Mouse (Mus musculus): ENCODE measurements around the gene Pla2g2c. TPM values are rescaled to one million over a fixed set of nuclear protein-coding genes. Genes with fewer than 3 reads are reported as not detected.
A peak's percentile ranks its signal among the peaks of the same experiment; 100 is the strongest.

The Pla2g2c gene
- polyA plus RNA-seq, 1 experiment from 2014 or later: 0.60 TPM

DNA sequence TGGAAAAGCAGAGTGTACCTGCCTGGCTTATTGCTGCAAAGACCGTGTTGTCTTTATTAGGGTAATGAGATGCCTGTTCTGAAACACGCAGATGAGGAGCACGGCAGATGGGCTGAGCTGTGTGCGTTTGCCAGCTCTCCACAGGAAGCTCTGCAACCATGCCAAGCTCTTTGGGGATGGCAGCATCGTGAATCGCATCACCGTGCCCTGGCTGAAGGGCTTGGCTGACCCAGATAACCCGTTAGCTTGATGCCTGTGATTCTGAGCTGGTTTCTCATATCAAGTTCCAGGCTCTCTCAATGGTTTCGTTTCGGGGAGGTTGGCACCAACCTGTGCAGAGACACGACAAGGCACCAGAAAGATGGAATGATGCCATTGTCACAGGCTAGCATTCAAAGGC lies 14.0 kb upstream of the Pla2g2c start:
- H3K27ac ChIP-seq (replicated peaks): peak overlapping the region; percentile 75
- no peaks in the 10 kb centered on the region for H3K36me3 ChIP-seq
- no peak; the same call in 1 of the 2 replicates for ATAC-seq (ENCODE audit: low FRiP score)
- H3K9me3 ChIP-seq (replicated peaks): no peaks in the 10 kb centered on the region
- no peak overlapping the region for H3K9ac ChIP-seq (replicated peaks)
- H3K4me2 ChIP-seq: no peak overlapping the region
- H3K4me1 ChIP-seq: peaks cover 14% of the 10 kb centered on the region; the same call in 1 of the 2 replicates
- 57% methylated on average over 11 of the region's 11 CpGs for WGBS
- H3K4me3 ChIP-seq (replicated peaks): no peak overlapping the region
- no peaks in the 10 kb centered on the region for H3K27me3 ChIP-seq (replicated peaks)

DNA sequence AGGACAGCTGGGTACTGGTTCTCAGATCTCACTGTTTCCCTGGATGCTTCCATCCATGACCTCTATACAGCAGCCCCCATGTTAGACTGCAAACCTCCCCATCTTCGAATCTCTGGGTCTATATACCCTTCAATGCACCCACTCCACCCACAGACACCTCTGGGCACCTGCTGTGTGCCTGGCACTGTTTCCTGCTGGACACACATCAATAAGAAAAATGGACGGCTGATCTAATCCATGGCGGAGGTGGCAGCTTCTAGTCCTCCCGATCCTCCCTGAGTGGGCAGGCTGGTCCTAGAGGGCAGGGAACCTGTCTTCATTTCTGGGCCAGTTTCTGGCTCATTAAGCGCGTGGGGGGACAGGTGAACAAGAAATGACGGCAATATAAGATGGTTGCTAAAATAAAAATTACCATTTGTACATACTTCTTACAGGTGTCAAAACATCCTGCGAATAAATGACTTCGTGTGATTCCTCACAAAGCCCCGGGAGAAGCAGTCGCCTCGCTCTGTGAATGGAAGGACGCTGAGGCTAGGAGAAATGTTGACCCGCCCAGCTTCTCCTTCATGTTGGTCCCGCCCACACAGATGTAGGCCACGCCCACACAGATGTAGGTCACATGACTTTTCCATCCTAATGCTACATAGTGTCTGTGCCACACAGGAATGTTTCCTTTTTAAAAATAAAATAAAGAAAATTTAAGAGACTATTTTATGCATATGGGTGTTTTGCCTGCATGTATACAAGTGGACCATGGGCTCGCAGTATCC lies 13.4 kb upstream of the Pla2g2c start:
- H3K9ac ChIP-seq (replicated peaks): no peak overlapping the region
- H3K27me3 ChIP-seq (replicated peaks): no peaks in the 10 kb centered on the region
- no peaks in the 10 kb centered on the region for H3K36me3 ChIP-seq
- peak overlapping the region; percentile 75 for H3K27ac ChIP-seq (replicated peaks)
- 65% methylated on average over 17 of the region's 17 CpGs for WGBS
- H3K4me2 ChIP-seq: no peak overlapping the region
- H3K4me3 ChIP-seq (replicated peaks): no peak overlapping the region
- H3K4me1 ChIP-seq: peaks cover 14% of the 10 kb centered on the region; the same call in 1 of the 2 replicates
- H3K9me3 ChIP-seq (replicated peaks): no peaks in the 10 kb centered on the region
- no peak for ATAC-seq (ENCODE audit: low FRiP score)

DNA sequence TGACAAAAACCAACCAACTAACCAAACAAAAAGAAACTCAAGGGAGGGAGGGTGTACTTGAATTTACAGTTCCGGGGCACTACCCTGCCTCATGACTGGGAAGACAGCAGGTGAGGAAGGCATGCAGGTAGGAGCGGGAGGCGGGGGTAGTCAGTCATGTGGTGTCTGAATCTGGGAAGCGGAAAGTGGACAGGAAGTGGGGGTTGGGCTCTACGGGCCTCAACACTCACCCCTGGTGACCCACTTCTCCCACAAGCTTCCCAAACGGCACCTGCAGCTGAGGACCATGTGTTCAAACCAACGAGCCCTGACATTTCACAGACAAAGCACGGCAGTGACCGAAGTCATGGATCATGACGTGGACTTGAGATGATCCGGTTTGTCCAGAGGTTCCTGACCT lies 12.5 kb upstream of the Pla2g2c start:
- H3K4me3 ChIP-seq (replicated peaks): no peak overlapping the region
- no peak for ATAC-seq (ENCODE audit: low FRiP score)

DNA sequence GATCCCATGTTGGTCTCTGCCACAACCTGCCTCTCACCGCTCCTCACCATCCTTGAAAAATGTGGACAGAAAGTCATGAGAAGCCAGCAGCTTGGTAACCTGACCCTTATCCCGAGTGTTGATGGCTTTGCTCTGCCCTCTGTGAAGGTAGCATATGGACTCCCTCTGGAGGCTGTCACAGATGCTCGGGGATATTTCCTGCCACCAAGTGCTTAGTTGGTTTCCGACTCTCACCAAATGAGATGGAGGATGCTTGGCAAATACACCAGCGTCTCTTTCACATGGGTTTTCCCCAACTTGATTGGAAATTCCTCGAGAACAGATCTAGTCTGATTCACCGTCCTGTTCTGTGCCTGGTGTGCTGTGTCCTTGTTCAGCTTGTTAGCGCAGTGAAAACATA lies 12.0 kb upstream of the Pla2g2c start:
- Histone ChIP-seq H3K9ac (replicated peaks) (no peak overlapping the region), H3K36me3 (no peaks in the 10 kb centered on the region), H3K9me3 (replicated peaks) (no peaks in the 10 kb centered on the region), H3K27me3 (replicated peaks) (no peaks in the 10 kb centered on the region), H3K4me3 (replicated peaks) (no peak overlapping the region), H3K27ac (replicated peaks) (no peak overlapping the region), H3K4me1 (peaks cover 14% of the 10 kb centered on the region; the same call in 1 of the 2 replicates), H3K4me2 (no peak overlapping the region)
- WGBS: 84% methylated on average over 8 of the region's 8 CpGs
- ATAC-seq (ENCODE audit: low FRiP score): no peak

More for the DNA sequence above, 12.5 kb upstream of the Pla2g2c start:
- Histone ChIP-seq H3K27ac (replicated peaks) (no peak overlapping the region), H3K9me3 (replicated peaks) (no peaks in the 10 kb centered on the region), H3K4me2 (no peak overlapping the region), H3K4me1 (peaks cover 14% of the 10 kb centered on the region; the same call in 1 of the 2 replicates), H3K9ac (replicated peaks) (no peak overlapping the region), H3K36me3 (no peaks in the 10 kb centered on the region), H3K27me3 (replicated peaks) (no peaks in the 10 kb centered on the region)
- WGBS: 90% methylated on average over 11 of the region's 11 CpGs

DNA sequence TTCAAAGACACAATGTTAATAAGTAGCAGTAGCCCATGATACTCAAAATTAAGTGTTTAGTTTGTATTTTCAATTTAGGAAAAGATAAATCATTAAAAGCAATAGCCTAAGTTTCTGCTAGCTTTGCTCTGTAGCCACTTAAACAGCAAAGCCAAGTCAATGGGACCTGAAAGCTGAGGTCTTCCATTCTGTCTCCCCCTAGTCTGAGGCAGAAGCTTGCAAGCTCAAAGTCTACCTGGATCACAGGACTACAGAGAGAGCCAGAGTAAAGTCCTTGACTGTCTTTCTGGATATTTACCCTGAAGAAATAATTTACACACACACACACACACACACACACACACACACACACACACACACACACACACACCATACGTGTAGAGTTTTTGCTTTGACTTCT lies 10.4 kb upstream of the Pla2g2c start:
- Histone ChIP-seq H3K9ac (replicated peaks) (no peak overlapping the region), H3K4me2 (no peak overlapping the region), H3K4me1 (peaks cover 14% of the 10 kb centered on the region; the same call in 1 of the 2 replicates), H3K36me3 (no peaks in the 10 kb centered on the region), H3K9me3 (replicated peaks) (no peaks in the 10 kb centered on the region), H3K27me3 (replicated peaks) (no peaks in the 10 kb centered on the region), H3K27ac (replicated peaks) (no peak overlapping the region), H3K4me3 (replicated peaks) (no peak overlapping the region)
- WGBS: 75% methylated on average over 1 of the region's 1 CpGs
- no peak for ATAC-seq (ENCODE audit: low FRiP score)

DNA sequence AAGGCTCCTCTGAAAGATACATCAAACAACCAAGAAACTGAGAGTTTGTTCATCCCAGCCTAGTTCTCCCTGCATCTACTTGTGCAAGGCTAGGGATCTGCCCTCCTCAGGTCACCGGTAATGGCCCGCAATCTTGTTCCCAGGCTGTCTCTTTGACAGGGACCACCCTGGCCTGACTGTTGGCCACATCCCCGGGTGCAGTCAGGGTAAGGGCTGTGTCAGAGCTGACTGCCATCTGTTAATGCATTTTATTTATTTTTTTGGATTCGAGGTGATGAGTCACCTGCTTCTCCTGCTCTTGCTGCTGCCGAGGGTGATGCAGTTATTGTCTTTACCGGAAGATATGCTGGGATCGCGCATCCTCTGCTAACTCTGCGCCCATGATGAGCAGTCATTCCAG lies 7.9 kb upstream of the Pla2g2c start:
- Histone ChIP-seq H3K27me3 (replicated peaks) (no peaks in the 10 kb centered on the region), H3K4me2 (no peak overlapping the region), H3K4me3 (replicated peaks) (no peak overlapping the region), H3K4me1 (no peaks in the 10 kb centered on the region), H3K9me3 (replicated peaks) (no peaks in the 10 kb centered on the region), H3K9ac (replicated peaks) (no peak overlapping the region), H3K36me3 (no peaks in the 10 kb centered on the region), H3K27ac (replicated peaks) (no peak overlapping the region)
- no peak for ATAC-seq (ENCODE audit: low FRiP score)
- 92% methylated on average over 9 of the region's 9 CpGs for WGBS

DNA sequence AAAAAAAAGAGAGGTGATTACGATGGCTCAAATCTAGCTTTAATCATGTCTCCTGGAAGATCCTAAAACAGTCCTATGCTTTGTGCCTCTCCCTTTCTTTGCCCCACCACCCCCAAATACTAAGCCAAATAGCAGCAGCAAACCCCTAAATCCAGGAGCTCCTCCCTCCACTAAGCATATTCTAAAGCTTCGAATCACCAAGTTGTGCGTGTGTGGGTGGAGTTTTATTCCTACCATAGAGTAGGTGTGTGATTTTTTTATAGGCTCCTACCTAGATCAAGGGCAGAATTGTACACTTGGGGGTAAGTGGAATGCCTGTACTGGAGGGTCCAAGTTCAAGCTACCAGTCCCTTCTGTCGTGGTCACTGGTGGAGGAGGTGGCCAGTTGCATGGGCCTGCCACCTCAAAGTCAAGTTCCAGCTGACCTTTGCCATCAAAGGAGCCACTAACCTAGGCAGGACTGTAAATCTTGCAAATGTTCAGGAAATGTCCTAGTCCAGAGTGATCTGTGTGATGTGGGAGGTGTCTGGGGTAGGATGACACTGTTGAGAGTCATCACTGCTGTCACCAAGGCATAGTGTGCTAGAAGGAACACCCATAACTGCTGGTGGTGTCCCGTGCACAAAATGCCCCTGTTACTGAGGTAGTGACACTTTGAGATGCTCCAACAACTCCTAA lies 5.9 kb upstream of the Pla2g2c start:
- H3K9me3 ChIP-seq (replicated peaks): no peaks in the 10 kb centered on the region
- 82% methylated on average over 5 of the region's 5 CpGs for WGBS
- H3K27me3 ChIP-seq (replicated peaks): no peaks in the 10 kb centered on the region
- no peaks in the 10 kb centered on the region for H3K36me3 ChIP-seq
- H3K4me2 ChIP-seq: no peak overlapping the region
- no peak overlapping the region for H3K4me3 ChIP-seq (replicated peaks)
- H3K27ac ChIP-seq (replicated peaks): no peak overlapping the region
- H3K9ac ChIP-seq (replicated peaks): no peak overlapping the region
- ATAC-seq (ENCODE audit: low FRiP score): no peak
- H3K4me1 ChIP-seq: no peaks in the 10 kb centered on the region

DNA sequence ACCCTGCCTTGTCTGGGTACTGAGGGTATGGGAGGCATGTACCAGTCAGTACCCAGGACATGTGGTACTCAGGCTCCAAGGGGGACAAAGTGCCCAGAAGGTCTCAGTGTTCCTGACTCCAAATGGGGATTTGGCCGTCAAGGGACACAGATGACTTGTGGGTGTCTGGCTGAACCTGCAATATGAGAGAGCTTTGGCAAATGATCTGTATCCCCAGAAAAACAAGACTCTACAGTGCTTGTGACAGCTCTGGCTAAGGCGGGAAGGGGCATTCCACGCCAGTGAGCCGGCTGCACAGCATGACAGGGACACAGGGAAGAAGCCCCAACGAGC lies 5.4 kb upstream of the Pla2g2c start:
- WGBS: 77% methylated on average over 5 of the region's 5 CpGs
- H3K27me3 ChIP-seq (replicated peaks): no peaks in the 10 kb centered on the region
- H3K36me3 ChIP-seq: no peaks in the 10 kb centered on the region
- H3K9ac ChIP-seq (replicated peaks): no peak overlapping the region
- peaks cover 5% of the 10 kb centered on the region for H3K4me1 ChIP-seq
- no peak overlapping the region for H3K4me2 ChIP-seq
- H3K9me3 ChIP-seq (replicated peaks): no peaks in the 10 kb centered on the region
- no peak overlapping the region for H3K4me3 ChIP-seq (replicated peaks)
- ATAC-seq (ENCODE audit: low FRiP score): no peak
- no peak overlapping the region for H3K27ac ChIP-seq (replicated peaks)

DNA sequence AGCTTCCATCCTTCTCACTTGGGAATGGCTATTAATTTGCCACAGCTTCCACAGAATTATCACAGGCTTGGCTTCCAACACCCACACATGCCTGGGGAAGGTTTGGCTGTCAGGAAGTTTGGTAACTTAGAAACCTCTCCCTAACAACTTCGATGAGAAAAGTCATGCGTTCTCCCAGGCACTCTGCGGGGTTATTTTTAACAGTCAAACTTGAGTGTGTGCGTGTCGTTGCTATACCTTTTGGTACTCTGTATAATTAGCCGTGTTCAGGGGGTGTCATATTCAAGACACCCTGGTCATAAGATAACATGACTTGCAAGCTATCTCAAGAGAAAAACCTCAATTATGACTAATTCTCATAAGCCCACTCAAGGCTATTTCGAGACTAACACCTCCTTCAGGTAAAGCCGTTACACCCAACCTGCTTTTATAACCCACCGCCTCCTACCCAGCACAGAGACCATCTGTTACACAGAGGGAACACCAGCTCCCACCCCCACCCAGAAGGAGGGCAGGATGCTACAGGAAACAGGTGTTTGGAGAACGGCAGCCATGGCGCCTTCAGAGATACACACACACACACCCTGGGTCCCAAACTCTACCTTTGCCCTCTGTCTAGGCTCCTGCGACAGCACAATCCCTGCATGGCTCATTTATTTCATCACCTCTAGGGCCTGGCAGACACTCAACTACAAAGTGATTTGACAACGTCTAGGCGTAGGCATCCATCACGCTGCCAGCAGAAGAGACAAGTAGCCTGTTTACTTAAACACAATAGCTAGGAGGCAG lies 905 bp upstream of the Pla2g2c start:
- Histone ChIP-seq H3K36me3 (no peaks in the 10 kb centered on the region), H3K27me3 (replicated peaks) (no peaks in the 10 kb centered on the region), H3K4me1 (peaks cover 20% of the 10 kb centered on the region), H3K9me3 (replicated peaks) (no peaks in the 10 kb centered on the region), H3K4me3 (replicated peaks) (no peak overlapping the region), H3K4me2 (peak overlapping the region; percentile 63; the same call in 1 of the 2 replicates), H3K27ac (replicated peaks) (no peak overlapping the region), H3K9ac (replicated peaks) (no peak overlapping the region)
- WGBS: 61% methylated on average over 15 of the region's 15 CpGs
- no peak for ATAC-seq (ENCODE audit: low FRiP score)

DNA sequence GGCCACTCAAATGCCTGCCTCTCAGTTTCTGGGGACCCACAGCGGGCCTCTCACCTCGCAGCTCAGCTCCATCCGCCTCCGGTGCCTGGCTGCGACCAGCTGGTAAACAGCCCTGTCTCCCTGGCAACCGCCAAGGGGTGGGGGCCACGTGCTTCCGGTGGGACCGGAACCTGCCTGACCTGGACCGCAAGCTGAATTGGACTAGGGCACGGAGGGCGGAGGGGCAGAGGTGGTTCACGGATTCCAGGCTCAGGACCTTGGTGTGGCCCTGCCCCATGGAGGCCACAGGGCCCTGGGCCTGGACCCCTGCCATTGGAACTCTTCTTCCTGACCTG lies 502 bp downstream of the Pla2g2c start:
- WGBS: 4% methylated on average over 13 of the region's 13 CpGs
- Histone ChIP-seq H3K4me1 (peaks cover 20% of the 10 kb centered on the region), H3K9ac (replicated peaks) (peak overlapping the region; percentile 40), H3K27ac (replicated peaks) (0 out of 2 replicates have a peak overlapping the region, but pooled peaks have one; percentile 20), H3K36me3 (no peaks in the 10 kb centered on the region), H3K27me3 (replicated peaks) (no peaks in the 10 kb centered on the region), H3K4me3 (replicated peaks) (peak overlapping the region; percentile 32), H3K9me3 (replicated peaks) (no peaks in the 10 kb centered on the region), H3K4me2 (peak overlapping the region; percentile 63)
- ATAC-seq (ENCODE audit: low FRiP score): peak; percentile 79

DNA sequence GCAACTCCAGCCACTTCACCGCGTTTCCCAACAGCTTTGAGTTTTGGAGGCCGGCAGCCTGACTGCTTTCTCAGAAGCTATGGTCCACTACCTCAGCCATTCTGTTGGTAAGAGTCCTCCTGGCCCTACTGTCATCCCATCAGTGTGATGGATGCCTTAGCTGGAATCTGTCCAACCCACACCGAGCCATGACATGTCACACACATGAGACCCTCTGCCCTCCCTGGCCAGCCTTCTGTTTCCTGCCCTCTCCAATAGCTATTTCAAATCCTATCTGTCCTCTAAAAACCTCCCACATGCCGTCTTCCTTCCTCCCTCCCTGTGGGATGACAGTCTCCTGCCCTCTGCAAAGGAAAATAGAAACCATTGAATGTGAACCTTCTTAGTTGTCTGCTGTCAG lies 1.2 kb downstream of the Pla2g2c start:
- no peak overlapping the region for H3K4me3 ChIP-seq (replicated peaks)
- WGBS: 83% methylated on average over 5 of the region's 5 CpGs
- ATAC-seq (ENCODE audit: low FRiP score): no peak
- H3K4me1 ChIP-seq: peaks cover 20% of the 10 kb centered on the region
- no peaks in the 10 kb centered on the region for H3K27me3 ChIP-seq (replicated peaks)
- no peaks in the 10 kb centered on the region for H3K9me3 ChIP-seq (replicated peaks)
- H3K4me2 ChIP-seq: no peak overlapping the region
- H3K9ac ChIP-seq (replicated peaks): no peak overlapping the region
- no peak overlapping the region for H3K27ac ChIP-seq (replicated peaks)
- H3K36me3 ChIP-seq: no peaks in the 10 kb centered on the region
